Mouse (Mus musculus): ENCODE measurements around the gene Alox5.
"Not testable (repeated sequence)": the region's sequence is repeated elsewhere in the genome, so short reads cannot be mapped to it uniquely, and the experiment has no call there.

Alox5 gene

DNA sequence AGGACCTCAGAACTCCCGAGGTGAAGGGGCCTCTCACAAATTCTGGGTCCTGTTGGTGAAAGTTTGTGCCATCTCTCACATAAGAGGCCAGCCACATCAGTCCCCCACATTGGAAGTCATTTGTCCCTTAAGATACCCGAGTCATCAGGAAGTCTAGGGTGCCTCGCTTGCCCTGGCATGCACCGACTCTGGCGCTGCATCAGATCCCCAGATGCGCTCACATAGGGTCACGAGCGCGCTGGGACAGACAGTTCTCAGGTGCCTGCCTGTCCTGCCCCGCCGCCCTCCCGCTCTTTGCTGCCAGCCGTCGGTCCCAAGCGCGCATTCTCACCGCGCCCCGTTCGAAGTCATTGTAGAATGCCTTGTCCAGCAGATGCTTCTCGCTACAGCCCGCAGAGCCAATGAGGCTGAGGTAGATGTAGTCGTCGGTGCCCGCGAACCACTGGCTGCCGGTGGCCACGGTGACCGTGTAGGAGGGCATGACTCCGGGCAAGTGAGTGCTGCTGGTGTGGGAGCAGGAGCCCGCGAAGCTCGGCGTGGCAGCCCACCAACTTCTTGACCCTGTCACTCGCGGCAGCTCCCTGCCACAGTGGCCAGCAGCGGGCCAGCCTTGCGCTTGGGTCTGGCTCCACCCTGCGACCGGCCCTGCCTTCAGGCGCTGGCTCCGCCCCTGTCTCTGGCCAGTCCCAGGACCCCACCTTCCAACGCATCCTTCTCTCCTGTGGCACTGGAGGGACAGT, at the start of gene Alox5:
Gene Alox5, minus strand, starts transcription at position 635 of the 740 bp plus-strand sequence.
- DNase-seq (ENCODE audit: low read depth, low spot score), result no peak

DNA sequence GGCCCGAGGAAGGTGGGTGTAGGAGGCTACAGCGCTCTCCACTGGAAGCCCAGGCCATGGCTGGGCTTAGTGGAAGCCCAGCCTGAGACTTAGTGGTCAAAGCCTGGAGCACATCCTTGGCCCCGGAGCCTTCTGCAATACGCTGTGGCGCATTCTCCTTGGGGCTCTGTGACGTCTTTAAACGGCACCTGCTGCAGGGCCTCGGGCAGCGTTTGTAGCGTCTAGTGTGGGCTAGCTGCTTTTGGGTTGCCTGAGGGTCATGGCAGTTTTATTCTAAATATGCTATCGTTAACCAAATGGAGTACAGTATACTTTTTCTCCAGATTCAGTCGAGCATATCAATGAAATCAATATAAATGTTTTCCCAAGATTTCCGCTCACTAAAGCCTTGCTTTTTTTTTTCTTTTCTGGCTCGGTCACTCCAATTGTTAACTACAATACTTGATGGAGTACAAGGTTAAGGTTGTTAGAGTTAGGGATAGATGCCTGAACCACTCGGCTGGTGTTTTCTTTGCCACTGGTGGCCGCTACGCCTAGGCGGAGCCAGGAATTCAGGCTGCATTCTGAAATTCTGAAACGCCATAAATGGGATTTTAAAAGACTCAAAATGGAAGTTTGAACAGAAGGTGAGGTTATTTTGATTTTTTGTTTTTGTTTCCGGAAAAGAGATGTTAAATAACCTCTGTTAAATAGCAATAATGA, 45.5 kb upstream of the Alox5 start, which contains the start of gene Olfr212:
Gene Olfr212, plus strand, starts transcription at position 215 of the 702 bp plus-strand sequence.
- not testable (repeated sequence) for DNase-seq (ENCODE audit: low read depth, low spot score)

DNA sequence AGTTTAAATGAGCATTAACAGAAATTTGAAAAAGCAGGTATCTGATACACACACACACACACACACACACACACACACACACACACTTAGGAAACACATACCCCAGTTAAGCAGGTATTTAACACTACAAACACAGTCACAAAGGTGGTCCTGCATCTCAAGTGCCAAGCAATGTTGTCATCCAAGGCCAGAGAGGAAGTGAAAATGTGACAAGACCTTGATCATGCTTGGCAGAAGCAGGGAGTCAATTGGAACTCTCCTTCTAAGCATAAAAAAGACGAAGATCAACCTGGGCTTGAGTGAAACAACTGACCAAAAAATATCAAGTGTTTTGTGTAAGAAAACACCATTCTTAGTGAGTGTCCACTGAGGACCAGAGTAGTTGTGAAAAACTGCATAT, 35.0 kb upstream of the Alox5 start:
- DNase-seq (ENCODE audit: low read depth, low spot score), result no peak

DNA sequence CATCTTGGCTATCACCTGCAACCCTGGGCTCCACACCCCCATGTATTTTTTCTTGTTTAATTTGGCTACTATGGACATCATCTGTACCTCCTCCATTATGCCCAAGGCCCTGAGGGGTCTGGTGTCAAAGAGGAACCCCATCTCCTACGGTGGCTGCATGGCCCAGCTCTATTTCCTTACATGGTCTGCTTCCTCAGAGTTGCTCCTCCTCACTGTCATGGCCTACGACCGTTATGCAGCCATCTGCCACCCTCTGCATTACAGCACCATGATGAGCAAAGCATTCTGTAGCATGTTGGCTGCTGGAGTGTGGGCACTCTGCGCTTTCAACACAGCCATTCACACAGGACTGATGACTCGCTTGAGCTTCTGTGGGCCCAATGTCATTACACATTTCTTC, 32.8 kb upstream of the Alox5 start:
- no peak for DNase-seq (ENCODE audit: low read depth, low spot score)

DNA sequence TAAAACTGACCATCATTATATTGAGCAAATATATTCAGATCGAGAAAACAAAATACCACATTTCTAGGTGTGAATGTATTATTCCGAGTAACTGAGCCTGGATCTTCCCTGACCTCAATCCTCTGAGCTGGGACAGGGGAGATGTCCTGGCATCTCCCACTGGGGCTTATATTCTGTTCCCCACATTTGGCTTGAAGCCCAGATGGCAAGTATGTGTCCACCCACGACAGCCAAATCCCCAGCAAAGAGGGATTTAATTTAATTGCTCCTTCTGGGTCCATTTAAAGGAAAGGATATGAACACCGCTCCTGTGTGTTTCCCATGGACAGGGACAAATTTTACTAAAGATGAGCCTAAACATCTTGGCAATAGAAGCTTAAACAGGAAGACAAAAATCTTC, 27.8 kb upstream of the Alox5 start, which contains the start of gene Olfr211:
Gene Olfr211, plus strand, starts transcription at position 301 of the 400 bp plus-strand sequence.
- no peak for DNase-seq (ENCODE audit: low read depth, low spot score)

DNA sequence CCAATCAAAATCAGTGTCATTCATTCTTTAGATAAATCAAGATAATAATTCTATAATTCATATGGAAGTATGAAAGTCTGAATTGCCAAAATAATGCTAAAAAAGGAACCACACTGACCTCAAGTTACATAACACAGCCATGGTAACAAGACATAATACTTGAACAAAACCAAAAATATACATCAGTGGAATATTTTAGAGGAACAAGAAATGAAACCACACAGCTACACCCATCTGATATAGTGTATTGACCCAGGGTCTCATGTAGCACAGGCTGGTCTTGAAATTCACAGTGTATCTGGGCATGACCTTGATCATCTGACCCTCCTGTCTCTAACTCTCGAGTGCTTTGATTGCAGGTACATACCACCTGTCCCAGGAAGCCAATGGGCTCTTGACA, 25.9 kb upstream of the Alox5 start:
- no peak for DNase-seq (ENCODE audit: low read depth, low spot score)

DNA sequence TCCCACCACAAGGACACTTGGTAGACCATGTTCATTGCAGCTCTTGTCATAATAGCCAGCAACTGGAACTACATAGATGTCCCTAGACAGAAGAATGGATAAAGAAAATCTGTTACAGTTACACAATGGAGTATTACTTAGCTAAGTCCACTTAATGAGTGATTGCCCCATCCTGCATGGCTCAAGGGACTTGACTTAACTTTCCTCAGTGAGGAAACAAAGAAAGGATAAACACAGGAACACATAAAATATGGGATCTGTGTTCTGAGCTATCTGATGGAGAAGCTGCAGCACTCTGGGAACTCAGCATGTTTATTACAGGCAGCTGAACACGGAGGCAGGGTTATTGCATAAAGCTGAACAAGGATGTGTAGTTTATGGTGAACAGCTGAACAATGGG, 24.1 kb upstream of the Alox5 start:
- no peak for DNase-seq (ENCODE audit: low read depth, low spot score)

DNA sequence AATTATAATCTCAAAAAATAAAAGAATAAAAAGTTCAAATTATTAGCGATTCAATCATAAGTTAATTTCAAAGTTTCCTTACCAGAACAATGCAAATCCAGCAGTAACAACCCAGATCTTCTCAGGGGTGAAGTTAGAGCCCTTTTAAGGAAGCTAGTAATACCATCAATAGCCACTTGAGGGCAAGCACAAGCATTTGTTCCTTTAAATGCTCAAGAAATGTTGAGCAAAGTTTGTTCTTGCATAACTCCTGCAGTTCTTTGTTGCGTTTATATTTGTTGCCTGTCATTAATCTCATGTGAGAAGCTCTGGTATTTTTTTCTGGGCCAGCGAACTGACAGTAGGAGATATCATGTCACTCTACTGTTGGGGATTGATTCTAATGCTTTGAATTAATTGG, 7.1 kb upstream of the Alox5 start:
- no peak for DNase-seq (ENCODE audit: low read depth, low spot score)

DNA sequence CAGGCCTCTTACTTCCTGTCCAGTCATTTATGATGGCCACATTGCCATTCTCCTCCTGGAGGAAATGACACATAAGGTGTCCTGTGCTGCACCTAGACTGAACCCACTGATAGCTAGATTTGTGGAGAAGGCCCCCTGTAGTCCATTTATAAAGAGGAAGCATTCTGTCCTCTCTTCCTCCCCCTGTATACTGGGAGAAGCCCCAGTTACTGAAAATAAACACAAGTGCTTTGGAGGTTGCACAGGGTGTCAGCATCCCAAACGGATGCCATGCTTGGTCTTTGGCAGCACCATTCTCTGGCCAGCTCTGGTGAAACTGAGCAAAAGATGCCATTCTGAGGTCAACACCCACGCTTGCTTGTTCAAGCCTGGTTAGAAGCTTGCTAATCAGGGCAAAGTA, 1.7 kb downstream of the Alox5 start:
- no peak for DNase-seq (ENCODE audit: low read depth, low spot score)

DNA sequence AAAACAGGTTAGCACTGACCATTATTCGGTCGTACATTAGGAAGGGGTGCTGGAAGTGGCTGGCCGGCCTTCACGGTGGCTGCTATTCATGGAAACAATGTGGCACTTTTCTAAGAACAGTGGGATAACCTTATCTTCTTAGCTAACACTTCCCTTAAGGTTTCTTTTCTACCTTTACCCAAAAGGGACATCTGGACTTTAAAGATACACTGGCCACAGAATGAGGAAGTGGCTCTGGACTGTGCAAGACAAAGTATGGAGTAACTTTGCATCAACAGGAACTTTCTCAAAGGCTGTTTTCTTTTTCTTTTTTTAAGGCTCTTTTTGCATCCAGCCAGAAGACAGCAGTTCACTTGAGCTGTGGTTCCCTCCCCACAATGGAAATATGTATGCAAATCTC, 2.2 kb downstream of the Alox5 start:
- no peak for DNase-seq (ENCODE audit: low read depth, low spot score)

DNA sequence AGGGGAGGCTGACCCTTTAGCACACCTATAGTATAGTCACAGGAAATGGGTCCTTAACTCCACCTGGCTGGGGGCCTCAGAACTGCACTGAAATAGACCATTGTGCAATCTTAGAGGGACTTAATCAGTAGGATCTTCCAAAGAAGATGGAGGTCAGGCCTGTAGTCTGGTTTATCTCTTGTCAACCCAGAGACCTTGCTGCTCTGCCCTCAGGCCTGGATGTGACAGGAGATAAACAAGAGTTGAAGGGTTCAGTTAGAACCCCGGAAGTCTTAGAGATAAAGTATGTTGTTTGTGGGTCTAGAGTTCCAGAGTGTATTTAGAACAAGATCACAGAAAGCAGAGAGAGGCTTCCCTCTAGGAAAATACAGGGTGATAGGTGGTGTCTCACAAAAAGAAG, 4.5 kb downstream of the Alox5 start:
- DNase-seq (ENCODE audit: low read depth, low spot score), result no peak

DNA sequence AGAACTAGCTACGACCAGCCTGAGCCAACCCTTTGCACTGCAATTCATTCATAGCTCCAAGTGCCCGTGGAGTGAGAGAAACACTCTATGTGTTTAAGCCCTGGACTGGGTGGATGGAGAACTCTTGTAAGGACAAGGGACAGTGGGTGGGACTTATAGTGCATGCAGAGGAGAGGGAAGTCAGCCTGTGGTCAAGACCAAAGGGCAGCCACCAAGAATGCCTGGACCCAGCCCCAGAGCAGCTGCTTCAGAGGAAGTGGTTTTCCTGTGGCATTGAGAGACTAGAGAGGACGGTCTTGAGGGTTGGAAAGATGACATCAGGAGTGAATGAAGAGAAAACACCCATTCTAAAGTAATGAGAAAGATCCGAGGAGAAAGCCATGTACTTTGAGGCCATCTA, 5.2 kb downstream of the Alox5 start:
- no peak for DNase-seq (ENCODE audit: low read depth, low spot score)

DNA sequence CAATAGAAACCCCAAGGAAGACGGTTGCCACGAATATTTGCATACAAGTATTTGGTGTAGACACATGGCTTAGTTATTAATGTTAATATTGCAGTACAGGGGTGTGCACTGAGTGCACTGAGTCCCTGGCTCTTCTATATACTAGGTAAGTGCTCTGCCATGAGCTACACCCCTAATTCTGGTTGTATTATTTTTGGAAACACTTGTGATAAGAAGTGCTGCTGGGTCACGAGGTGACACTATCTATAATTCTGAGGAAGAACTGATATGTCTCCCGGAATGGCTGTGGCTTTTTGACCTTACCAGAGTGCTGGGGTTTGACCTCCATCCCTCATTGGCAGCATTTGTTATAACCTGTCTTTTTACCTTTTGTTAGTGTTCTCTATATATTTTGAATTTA, 20.1 kb downstream of the Alox5 start:
- no peak for DNase-seq (ENCODE audit: low read depth, low spot score)

DNA sequence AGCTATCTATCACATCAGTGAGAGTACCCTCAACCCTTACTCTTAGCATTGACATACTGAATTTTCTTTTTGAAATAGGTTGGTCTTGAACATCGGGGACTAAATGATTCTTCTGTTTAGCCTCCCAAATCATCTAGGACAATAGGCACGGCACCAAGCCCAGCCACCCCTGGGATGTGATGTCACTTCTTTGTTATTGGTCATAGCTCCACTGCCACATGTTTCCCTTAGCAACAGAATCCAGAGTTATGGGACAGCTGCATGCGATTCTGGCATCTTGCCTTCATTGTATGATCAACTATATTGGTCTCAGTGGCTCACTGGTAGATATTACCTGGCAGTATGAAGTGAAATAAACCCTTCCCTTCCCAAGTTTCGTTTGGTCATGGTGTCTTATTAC, 20.5 kb downstream of the Alox5 start:
- no peak for DNase-seq (ENCODE audit: low read depth, low spot score)

DNA sequence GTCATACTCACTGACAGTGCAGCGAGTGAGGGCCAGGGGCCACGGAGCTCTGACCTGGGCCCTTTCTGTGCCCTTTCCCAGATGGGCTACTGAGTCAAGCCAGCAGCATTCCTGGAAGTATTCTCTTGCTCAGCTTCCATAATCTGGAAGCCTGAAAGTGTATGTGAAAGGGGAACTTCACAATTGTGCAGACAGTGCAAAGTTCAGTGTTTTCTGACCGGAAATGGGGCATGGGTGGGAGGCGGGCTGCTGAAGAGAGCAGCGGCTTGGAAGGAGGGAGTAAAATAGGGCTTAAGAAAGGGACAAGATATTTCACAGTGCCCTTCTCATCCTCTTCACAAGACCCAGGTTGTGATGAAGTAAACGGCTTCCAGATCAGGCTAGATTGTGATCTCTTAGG, 21.4 kb downstream of the Alox5 start:
- DNase-seq (ENCODE audit: low read depth, low spot score), result no peak

DNA sequence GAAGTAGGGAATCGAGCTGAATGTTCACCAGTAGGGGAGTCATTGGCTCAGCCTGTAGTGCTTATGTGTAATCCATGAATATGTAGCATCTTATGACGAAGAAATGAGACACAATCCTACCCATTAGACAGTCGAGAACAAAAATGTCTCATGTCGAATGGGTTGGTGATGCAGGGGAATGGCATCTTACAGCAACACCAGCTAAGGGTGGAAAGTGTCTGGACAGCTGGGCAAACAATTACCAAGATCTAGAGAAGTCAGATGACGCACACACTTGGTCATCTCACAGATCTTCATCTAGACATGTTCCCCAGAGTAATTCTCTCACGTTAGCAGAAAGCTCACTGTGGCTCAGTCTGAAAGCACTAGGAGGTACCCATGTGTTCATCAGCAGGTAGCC, 22.1 kb downstream of the Alox5 start:
- DNase-seq (ENCODE audit: low read depth, low spot score), result no peak

DNA sequence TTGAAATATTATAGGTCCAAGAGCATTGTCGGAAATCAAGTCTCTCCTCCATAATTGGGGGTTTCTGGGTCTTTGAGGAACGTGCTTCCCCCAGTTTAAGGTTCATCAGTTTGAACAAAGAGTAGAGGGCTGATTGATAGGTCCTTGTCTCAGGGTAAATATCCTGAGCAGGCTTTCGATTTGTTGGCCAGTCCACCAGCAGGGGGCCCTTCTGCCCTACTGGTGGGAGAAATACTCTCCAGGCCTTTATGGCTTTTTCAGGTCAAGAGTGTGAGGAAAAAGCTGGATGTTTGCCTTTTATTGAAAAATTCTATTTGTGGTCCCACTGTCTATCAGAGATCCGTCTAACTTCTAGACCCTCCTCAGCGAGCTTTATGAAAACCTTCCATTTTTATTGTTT, 32.7 kb downstream of the Alox5 start:
- no peak for DNase-seq (ENCODE audit: low read depth, low spot score)

DNA sequence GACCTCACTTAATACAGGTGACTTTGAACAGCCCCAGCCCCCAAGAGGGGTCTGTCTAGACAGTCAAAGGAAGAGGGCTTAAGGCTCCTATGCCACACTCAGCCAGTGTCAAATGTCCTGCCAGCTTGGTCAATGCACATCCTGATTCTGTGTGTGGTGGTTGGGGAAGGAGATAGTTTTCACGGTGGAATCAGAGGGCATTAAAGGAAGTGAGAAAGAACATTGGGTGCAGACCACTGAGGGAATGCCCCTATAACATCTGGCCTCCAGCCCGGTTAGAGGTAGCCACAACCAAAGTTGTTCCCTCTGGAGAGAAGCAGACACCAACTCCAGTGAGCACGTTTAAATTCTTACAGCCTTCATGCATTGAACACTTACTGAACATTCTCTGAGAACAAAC, 33.4 kb downstream of the Alox5 start:
- no peak for DNase-seq (ENCODE audit: low read depth, low spot score)

DNA sequence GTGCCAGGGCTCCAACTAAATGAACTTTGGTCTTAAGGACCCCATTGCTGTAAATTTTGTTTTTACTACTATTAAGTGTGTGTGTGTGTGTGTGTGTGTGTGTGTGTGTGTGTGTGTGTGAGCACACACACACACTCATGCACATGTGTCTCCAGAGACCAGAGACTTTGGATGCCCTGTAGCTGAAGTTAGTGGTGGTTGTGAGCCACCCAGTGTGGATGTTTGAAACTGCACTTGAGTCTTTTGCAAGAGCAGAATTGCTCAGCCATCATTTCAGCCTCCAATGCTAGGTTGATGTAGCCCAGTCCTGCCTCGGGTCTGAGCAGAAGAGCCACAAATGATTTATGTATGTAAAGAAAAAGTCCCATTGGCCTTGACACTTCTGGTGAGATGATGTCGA, 37.3 kb downstream of the Alox5 start:
- no peak for DNase-seq (ENCODE audit: low read depth, low spot score)

DNA sequence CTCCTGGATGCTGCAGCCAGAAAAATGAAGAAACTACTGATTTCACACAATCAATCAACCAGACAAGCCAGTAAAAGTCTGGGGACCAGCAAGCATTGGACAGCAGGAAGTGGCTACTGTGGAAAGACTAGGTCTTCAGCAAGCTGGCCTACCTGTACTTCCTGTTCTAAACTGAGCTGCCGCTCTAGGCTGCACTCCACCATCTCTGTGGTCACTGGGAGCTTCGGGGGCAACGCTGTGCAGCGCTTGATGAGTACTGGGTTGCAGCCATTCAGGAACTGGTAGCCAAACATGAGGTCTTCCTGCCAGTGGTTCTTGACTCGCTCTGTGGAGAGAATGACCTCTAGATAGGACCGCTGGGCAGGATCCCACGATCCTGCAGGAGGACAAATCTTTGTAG, 38.0 kb downstream of the Alox5 start:
- no peak for DNase-seq (ENCODE audit: low read depth, low spot score)

DNA sequence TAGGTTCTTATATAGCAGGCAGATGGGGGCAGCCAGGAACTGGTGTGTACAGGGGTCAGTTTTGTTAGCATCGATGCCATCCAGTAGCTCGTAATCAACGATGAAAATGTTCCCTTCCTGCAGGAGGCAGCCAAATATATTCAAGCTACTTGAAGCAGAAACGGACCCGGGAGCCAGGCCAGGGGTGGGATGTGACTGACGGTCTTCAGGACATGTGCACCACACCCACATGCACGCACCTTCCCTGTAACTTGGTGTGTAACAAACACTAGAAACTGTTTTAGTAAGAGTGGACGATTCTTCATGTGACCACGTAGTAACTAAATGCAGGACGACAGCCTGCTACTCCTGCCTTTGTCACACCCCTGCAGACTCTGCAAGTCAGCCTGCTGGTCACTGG, 40.7 kb downstream of the Alox5 start:
- no peak for DNase-seq (ENCODE audit: low read depth, low spot score)

DNA sequence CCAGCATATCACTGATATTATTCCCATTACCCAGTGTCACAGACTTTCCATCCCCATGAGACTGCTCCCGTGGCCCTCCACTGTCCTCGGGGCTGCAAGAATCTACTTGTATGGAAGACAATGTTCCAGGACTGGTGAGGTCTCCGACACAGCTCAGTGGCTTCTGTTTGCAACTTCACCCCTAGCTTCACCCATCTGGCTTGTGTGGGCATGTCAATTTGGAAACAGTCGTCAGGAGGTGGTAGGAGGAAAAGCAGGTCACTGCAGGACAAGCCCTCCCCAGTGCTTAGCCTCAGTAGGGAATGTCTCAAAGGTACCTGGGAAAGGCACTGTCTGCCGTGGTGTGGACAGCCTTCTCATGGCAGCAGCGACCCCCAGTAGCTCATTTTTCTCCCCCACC, 41.3 kb downstream of the Alox5 start:
- DNase-seq (ENCODE audit: low read depth, low spot score), result no peak

DNA sequence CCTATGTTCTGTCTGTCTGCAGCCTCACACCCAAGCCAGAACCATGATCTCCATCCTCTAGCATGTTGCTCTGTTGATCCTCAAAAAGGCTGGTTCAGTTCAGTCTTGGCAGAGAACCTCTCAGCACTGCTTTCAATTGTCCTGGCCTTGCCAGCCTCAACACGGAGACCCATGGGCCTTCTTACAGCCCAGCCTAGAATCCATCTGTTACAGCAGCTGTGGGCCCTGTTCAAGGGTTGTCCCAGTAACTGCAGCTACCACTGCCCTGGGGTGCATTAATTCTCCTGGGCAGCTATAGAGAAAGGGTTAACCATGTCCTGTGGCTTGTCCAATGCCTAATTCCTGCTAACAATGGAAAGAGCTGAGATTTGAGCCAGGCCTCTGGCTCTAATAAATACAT, 42.5 kb downstream of the Alox5 start:
- DNase-seq (ENCODE audit: low read depth, low spot score), result no peak
